Mouse (Mus musculus): Measurements from ENCODE around the gene Adssl1.

DNA sequence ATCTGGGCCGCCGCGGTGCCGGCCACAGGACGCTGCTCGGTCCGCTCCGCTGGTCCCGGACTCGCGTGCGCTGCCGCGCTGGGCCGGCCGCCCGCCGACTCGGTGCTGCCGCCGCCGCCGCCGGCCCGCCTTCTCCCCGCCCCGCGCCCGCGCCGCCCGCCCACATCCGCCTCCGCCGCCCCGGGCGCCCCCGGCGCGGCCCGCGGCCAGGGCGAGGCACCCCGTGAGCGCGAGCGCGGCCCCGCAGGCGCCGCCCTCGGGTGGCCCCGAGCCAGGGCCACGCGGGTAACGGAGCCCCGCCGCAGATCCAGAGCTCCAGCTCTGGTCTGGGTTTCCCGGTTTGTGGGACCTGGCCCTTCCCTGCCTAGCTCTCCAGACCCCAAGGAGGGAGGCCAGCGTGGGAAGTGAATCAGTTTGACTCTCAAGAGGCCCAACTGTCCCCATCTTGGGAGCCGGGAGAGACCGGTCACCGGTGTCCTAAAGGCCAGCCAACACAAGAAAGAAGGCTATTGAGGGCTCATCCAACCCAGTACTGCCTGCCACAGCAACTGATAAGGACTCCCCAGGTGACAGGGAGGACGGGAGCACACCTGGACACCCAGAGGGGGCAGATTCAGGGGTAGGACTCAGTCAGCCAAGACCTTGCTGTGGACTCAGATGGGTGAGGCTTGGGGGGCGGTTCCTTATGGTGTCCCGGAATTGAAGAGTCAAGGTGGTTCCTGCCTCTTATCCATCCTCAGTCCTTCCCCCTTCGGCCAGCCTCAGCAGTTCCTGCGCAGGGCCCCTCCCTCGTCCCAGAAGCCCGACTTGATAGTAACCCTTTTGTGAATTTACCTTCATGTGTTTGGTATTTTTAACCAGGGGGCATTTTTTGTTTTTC lies 54.5 kb downstream of the Adssl1 start, which contains the start of gene Akt1:
- no peak for TF ChIP-seq CTCF (IDR thresholded peaks at IDR 0.05; ENCODE audit: borderline replicate concordance, insufficient read depth, low read depth, low read length)
- TF ChIP-seq POLR2A (IDR thresholded peaks at IDR 0.05; ENCODE audit: borderline replicate concordance, insufficient read depth, low read length): peak; percentile 19; the same call in 1 of the 2 replicates
